Mouse (Mus musculus): Measurements from ENCODE around the gene Yif1a. TPM values are rescaled to one million over a fixed set of nuclear protein-coding genes. Genes with fewer than 3 reads are reported as not detected.

Gene Yif1a
- polyA plus RNA-seq, 2 experiments = 37.0 to 60.0 TPM

DNA sequence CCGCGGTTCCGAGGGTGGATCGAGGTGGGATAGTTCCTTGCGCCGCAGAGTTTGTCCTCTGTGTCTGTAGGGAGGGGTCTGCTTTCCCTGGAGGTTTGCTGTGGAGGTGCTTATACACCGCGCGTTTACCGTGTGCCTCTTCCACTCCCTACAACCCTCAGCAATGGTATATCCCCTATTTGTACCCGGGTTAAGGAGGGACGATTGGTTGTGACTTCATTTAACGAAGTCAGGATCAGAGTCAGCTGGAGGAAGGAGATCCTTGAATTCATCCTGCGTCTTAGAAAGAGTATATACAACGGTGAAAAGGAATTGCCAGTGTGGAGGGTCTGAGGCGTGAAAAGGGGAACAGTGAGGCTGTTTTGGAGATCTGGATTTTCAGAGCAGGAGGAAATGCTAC is 46.8 kb upstream of the Yif1a start:
- Histone ChIP-seq H3K4me2 (ENCODE audit: low read depth) (peak overlapping the region; percentile 84), H3K36me3 (replicated peaks; ENCODE audit: control insufficient read depth, insufficient read depth, low read depth) (no peaks in the 10 kb centered on the region), H3K9ac (replicated peaks) (peak overlapping the region; percentile 78), H3K27me3 (ENCODE audit: control insufficient read depth, insufficient read depth, low read length) (no peaks in the 10 kb centered on the region), H3K27ac (peak overlapping the region; percentile 62), H3K4me3 (ENCODE audit: insufficient read depth in 1 of 2, low read depth in 2 of 2, low read length in 2 of 2) (peak overlapping the region; percentile 70 to 85), H3K4me1 (replicated peaks; ENCODE audit: control insufficient read depth in 2 of 2, insufficient read depth in 2 of 2, low read length in 1 of 2) (peaks cover 12 to 18% of the 10 kb centered on the region in 2 experiments), H3K9me3 (ENCODE audit: control insufficient read depth, low read length) (no peaks in the 10 kb centered on the region)
- DNase-seq (ENCODE audit: low read depth in 3 of 3, low spot score in 3 of 3) (no peak), ATAC-seq (ENCODE audit: insufficient read depth) (no peak; the same call in 1 of the 2 replicates)
- TF ChIP-seq EP300 (IDR thresholded peaks at IDR 0.05; ENCODE audit: low read depth) (no peak), CTCF (IDR thresholded peaks at IDR 0.05; ENCODE audit: low read depth) (no peak)
- WGBS (ENCODE audit: insufficient replicate concordance) = 1% methylated on average over 16 of the region's 16 CpGs

DNA sequence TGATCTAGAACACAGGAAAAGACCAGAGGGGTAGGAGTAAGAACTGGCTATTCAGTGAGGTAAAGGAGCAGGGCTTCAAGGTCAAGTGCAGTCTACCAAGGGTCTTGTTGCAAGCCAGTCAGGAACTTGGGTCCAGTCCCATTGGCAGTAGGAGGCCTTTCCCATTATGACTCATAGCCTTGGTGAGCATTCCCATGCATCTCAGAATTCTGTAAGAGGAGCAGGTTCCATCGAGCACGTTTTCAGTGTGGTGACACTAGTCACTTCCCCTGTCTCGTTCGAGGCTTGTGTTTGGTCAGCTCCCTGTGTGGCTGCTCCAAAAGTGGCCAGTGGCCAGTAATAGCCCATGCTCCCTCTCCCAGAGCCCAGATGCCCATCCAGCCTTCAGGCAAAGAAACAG is 42.8 kb upstream of the Yif1a start:
- Histone ChIP-seq H3K4me3 (ENCODE audit: insufficient read depth in 1 of 2, low read depth in 2 of 2, low read length in 2 of 2) (no peak overlapping the region), H3K4me1 (replicated peaks; ENCODE audit: control insufficient read depth in 2 of 2, insufficient read depth in 2 of 2, low read length in 1 of 2) (peaks cover 3 to 5% of the 10 kb centered on the region in 2 experiments), H3K36me3 (replicated peaks; ENCODE audit: control insufficient read depth, insufficient read depth, low read depth) (no peaks in the 10 kb centered on the region), H3K27me3 (ENCODE audit: control insufficient read depth, insufficient read depth, low read length) (no peaks in the 10 kb centered on the region; the same call in 1 of the 2 replicates), H3K9ac (replicated peaks) (no peak overlapping the region), H3K27ac (no peak overlapping the region), H3K9me3 (ENCODE audit: control insufficient read depth, low read length) (no peaks in the 10 kb centered on the region), H3K4me2 (ENCODE audit: low read depth) (no peak overlapping the region)
- 66% methylated on average over 4 of the region's 4 CpGs for WGBS (ENCODE audit: insufficient replicate concordance)
- ATAC-seq (ENCODE audit: insufficient read depth) (no peak), DNase-seq (ENCODE audit: low read depth in 3 of 3, low spot score in 3 of 3) (no peak)
- no peak for TF ChIP-seq EP300 (IDR thresholded peaks at IDR 0.05; ENCODE audit: low read depth)
- TF ChIP-seq CTCF (IDR thresholded peaks at IDR 0.05; ENCODE audit: low read depth) = no peak

DNA sequence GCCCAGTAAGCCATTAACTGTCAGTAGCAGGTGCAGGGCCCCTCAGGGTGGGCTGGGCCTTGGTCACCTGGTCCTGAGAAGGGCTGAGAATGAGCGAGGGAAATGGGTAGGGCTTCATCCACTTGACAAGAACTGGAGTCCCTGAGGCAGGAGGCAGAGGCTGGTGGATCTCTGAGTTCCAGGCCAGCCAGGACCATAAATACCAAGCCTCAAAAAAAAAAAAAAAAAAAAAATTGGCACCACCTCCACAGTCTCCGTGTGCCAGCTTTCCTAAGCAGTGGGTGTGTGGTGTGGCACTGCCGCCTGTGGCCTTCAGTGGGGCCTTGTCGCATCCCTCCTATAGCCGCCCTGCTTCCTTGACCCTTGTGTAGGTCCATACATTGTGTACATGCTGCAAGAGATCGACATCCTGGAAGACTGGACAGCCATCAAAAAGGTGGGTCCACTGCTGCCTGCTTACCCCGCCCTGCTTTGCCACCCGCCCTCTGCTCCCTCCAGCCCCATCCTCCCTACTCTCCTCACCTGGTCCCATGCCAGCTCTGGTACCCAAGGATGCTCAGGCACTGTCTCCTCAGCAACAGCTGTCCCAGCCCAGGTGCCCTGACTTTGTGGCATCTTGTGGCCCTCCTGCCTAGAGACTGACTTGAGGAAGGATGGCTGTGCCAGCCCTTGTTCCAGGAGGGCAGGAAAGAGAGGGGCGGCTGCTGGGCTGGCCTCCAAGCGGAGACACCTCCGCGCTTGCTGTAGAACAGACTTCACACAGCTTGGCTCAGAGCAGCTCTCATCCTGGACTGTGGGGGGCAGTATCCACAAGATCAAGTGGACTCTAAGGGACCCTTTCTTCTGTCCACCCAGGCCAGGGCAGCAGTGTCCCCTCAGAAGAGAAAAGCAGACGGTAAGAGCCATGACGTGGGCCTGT is 39.9 kb upstream of the Yif1a start:
- Histone ChIP-seq H3K4me1 (replicated peaks; ENCODE audit: control insufficient read depth in 2 of 2, insufficient read depth in 2 of 2, low read length in 1 of 2) (no peaks in the 10 kb centered on the region), H3K4me2 (ENCODE audit: low read depth) (no peak overlapping the region), H3K27me3 (ENCODE audit: control insufficient read depth, insufficient read depth, low read length) (peaks cover 19% of the 10 kb centered on the region), H3K27ac (no peak overlapping the region), H3K9ac (replicated peaks) (no peak overlapping the region), H3K9me3 (ENCODE audit: control insufficient read depth, low read length) (no peaks in the 10 kb centered on the region), H3K36me3 (replicated peaks; ENCODE audit: control insufficient read depth, insufficient read depth, low read depth) (no peaks in the 10 kb centered on the region), H3K4me3 (ENCODE audit: insufficient read depth in 1 of 2, low read depth in 2 of 2, low read length in 2 of 2) (no peak overlapping the region)
- no peak for TF ChIP-seq EP300 (IDR thresholded peaks at IDR 0.05; ENCODE audit: low read depth)
- TF ChIP-seq CTCF (IDR thresholded peaks at IDR 0.05; ENCODE audit: low read depth) = no peak
- 81% methylated on average over 14 of the region's 14 CpGs for WGBS (ENCODE audit: insufficient replicate concordance)
- DNase-seq (ENCODE audit: low read depth in 3 of 3, low spot score in 3 of 3) (no peak), ATAC-seq (ENCODE audit: insufficient read depth) (no peak)

DNA sequence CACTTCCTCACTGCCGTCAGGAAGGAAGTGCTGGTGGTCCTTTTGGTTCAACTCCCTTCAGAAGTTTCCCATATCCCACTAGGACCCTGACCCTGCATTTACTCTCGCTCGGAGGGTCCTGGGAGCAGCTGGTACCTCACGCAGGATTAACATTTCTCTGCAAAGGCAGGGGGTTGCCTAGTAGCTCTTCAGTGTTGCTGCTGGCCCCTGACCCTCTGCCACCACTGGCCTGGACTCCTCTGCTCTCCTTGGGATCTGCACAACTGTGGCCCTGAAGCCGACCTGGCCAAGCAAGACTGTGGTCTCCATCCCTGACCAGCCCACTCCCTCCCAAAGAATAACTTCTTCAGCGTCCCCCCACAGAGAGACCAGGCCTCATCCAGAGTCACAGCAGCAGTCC is 39.0 kb upstream of the Yif1a start:
- ATAC-seq (ENCODE audit: insufficient read depth) (no peak), DNase-seq (ENCODE audit: low read depth in 3 of 3, low spot score in 3 of 3) (no peak)
- Histone ChIP-seq H3K4me3 (ENCODE audit: insufficient read depth in 1 of 2, low read depth in 2 of 2, low read length in 2 of 2) (no peak overlapping the region), H3K27me3 (ENCODE audit: control insufficient read depth, insufficient read depth, low read length) (peaks cover 21% of the 10 kb centered on the region), H3K4me2 (ENCODE audit: low read depth) (no peak overlapping the region), H3K4me1 (replicated peaks; ENCODE audit: control insufficient read depth in 2 of 2, insufficient read depth in 2 of 2, low read length in 1 of 2) (no peaks in the 10 kb centered on the region), H3K9me3 (ENCODE audit: control insufficient read depth, low read length) (no peaks in the 10 kb centered on the region), H3K36me3 (replicated peaks; ENCODE audit: control insufficient read depth, insufficient read depth, low read depth) (no peaks in the 10 kb centered on the region), H3K27ac (no peak overlapping the region), H3K9ac (replicated peaks) (no peak overlapping the region)
- no peak for TF ChIP-seq CTCF (IDR thresholded peaks at IDR 0.05; ENCODE audit: low read depth)
- no peak for TF ChIP-seq EP300 (IDR thresholded peaks at IDR 0.05; ENCODE audit: low read depth)
- WGBS (ENCODE audit: insufficient replicate concordance) = 65% methylated on average over 6 of the region's 6 CpGs

DNA sequence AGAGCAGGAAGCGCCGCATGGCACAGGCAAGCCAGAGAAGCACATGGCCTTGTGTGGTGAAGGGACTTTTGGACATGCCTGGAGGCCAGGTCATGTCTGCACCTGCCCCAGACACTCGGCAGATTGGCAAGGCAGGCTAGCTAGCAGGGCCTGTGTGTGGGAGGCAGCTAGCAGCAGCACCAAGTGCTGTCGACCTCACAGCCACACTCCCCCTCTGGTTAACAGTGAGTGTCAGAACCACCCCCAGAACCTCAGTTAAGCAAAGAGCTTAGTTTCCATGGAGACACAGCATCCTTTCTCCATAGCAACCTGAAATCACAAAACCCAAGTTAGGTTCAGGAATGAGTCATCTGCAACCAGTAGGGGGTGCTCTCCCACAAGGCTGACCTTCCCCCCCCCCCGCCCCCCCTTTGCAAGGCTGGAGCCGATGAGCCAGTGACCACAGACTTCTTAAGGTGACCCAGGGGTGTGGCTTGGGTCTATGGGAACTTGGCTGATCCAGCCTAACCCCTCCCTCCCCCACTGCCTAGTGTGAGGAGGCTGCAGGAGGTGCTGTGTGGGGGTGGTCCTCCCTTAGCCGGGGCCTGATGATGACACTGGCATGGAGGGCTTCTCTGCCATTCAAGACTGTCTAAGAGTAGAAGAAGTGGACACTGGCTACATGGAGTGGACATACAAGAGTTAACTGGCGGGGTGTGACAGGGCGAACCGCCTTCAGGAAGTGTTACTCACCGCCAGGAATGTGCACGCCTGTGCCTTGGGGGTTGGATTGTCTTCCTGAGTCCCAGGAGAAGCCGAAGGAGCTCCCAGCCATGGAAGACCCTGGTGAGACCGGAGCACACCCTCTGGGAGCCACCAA is 38.1 kb upstream of the Yif1a start, which contains the start of gene Rin1:
TSS of gene Rin1 (plus strand) at position 435 of the 859 bp plus-strand sequence.
- TF ChIP-seq CTCF (IDR thresholded peaks at IDR 0.05; ENCODE audit: low read depth) = peak; percentile 56
- no peak for TF ChIP-seq EP300 (IDR thresholded peaks at IDR 0.05; ENCODE audit: low read depth)
- Histone ChIP-seq H3K9ac (replicated peaks) (no peak within 1 kb of the TSS), H3K4me1 (replicated peaks; ENCODE audit: control insufficient read depth in 2 of 2, insufficient read depth in 2 of 2, low read length in 1 of 2) (no peaks in the 10 kb centered on the region), H3K4me2 (ENCODE audit: low read depth) (peak within 1 kb of the TSS; percentile 13; the same call in 1 of the 2 replicates), H3K9me3 (ENCODE audit: control insufficient read depth, low read length) (no peaks in the 10 kb centered on the region), H3K36me3 (replicated peaks; ENCODE audit: control insufficient read depth, insufficient read depth, low read depth) (no peaks in the 10 kb centered on the region), H3K4me3 (ENCODE audit: insufficient read depth in 1 of 2, low read depth in 2 of 2, low read length in 2 of 2) (no peak within 1 kb of the TSS), H3K27me3 (ENCODE audit: control insufficient read depth, insufficient read depth, low read length) (peaks cover 21% of the 10 kb centered on the region), H3K27ac (no peak within 1 kb of the TSS)
- ATAC-seq (ENCODE audit: insufficient read depth) (no peak), DNase-seq (ENCODE audit: low read depth in 3 of 3, low spot score in 3 of 3) (no peak)
- WGBS (ENCODE audit: insufficient replicate concordance) = 19% methylated on average over 14 of the region's 14 CpGs

Measured in liver, embryonic 14.5 days (tissue).